In genomic region chr9:58253033-58253804, GRCm38 (mm10) we compare ENCODE assay signal across 8 mouse cellular contexts. TPM values are rescaled to one million over a fixed set of nuclear protein-coding genes. Genes with fewer than 3 reads are reported as not detected.
DNase-seq lines count a peak whose midpoint lies in the region; ATAC-seq and TF ChIP-seq lines count a peak whose summit lies in the region.

Stoml1 (plus strand) TSS chr9:58253164.

- TF ChIP-seq CTCF in lung, postnatal 0 days (IDR thresholded peaks at IDR 0.05) = peak; percentile 98

- peak; percentile 93 for DNase-seq in MEL-GATA-1-ER (ENCODE audit: extremely low read depth, low read depth)
- peak; percentile 91 for DNase-seq in cerebellum, adult 8-10 months
- DNase-seq in hindbrain, embryonic 10.5 days (ENCODE audit: low spot score) = peak; percentile 96
- peak; percentile 94 for DNase-seq in layer of hippocampus, adult 9-11 months
- peak; percentile 99 for DNase-seq in lung, postnatal 0 days (ENCODE audit: low spot score)
- DNase-seq in ovary, postnatal 14 days (ENCODE audit: low spot score) = peak; percentile 93
- DNase-seq in thymus, postnatal 14 days = peak; percentile 95

- peaks cover 39% of the 10 kb centered on the region for H3K4me1 ChIP-seq in hindbrain, embryonic 10.5 days (replicated peaks)
- peaks cover 6% of the 10 kb centered on the region; the same call in 1 of the 2 replicates for H3K4me1 ChIP-seq in lung, postnatal 0 days (ENCODE audit: insufficient read depth, low read depth, low read length)

- peaks cover 24% of the 10 kb centered on the region for H3K36me3 ChIP-seq in hindbrain, embryonic 10.5 days
- 0 out of 2 replicates have a peak, but pooled peaks cover 5% of the 10 kb centered on the region for H3K36me3 ChIP-seq in lung, postnatal 0 days (ENCODE audit: insufficient read depth, low read length)

- 1% methylated on average over 31 of the region's 31 CpGs for WGBS in hindbrain, embryonic 10.5 days
- 1% methylated on average over 31 of the region's 31 CpGs for WGBS in lung, postnatal 0 days

- H3K9ac ChIP-seq in lung, postnatal 0 days (replicated peaks; ENCODE audit: low read depth) = peak within 1 kb of the TSS; percentile 52

- ATAC-seq in frontal cortex, adult (ENCODE audit: low TSS enrichment) = peak; percentile 96
- ATAC-seq in lung, postnatal 0 days = peak; percentile 99

- H3K27me3 ChIP-seq in hindbrain, embryonic 10.5 days (ENCODE audit: insufficient read depth, poor library complexity, severe bottlenecking) = no peaks in the 10 kb centered on the region
- H3K27me3 ChIP-seq in lung, postnatal 0 days (replicated peaks; ENCODE audit: insufficient read depth, low read length) = no peaks in the 10 kb centered on the region

- H3K4me2 ChIP-seq in lung, postnatal 0 days (replicated peaks; ENCODE audit: low read depth, low read length) = peak within 1 kb of the TSS; percentile 70

- TF ChIP-seq EP300 in lung, postnatal 0 days (IDR thresholded peaks at IDR 0.05) = no peak

- H3K9me3 ChIP-seq in hindbrain, embryonic 10.5 days = no peaks in the 10 kb centered on the region
- H3K9me3 ChIP-seq in lung, postnatal 0 days (ENCODE audit: low read length) = no peaks in the 10 kb centered on the region

- peak within 1 kb of the TSS; percentile 90 for H3K27ac ChIP-seq in hindbrain, embryonic 10.5 days
- H3K27ac ChIP-seq in lung, postnatal 0 days (ENCODE audit: low read length) = peak within 1 kb of the TSS; percentile 76

- peak within 1 kb of the TSS; percentile 87 for H3K4me3 ChIP-seq in hindbrain, embryonic 10.5 days
- peak within 1 kb of the TSS; percentile 72 for H3K4me3 ChIP-seq in lung, postnatal 0 days (ENCODE audit: low read depth, low read length)

RNA-seq across cellular contexts. Expression of gene Stoml1, which starts in this region (rescaled TPM):
- polyA plus RNA-seq in hindbrain, embryonic 10.5 days (2016; fragmentation: Nextera tagmentation; extraction: Ambion mirVana) = 27.7 and 39.8 TPM in 2 replicates
- polyA plus RNA-seq in lung, postnatal 0 days (2015; fragmentation: Nextera tagmentation; extraction: Ambion mirVana) = 30.8 and 34.3 TPM in 2 replicates

Comparison
In these comparisons a context has a peak if more than half of its experiments do, and no peak if none do; other contexts are left out.
1. Peak in every context shown above with its lines: DNase-seq, ATAC-seq, H3K4me3 ChIP-seq and H3K27ac ChIP-seq.